Mouse (Mus musculus): ENCODE results near the gene Nodal. TPM values are rescaled to one million over a fixed set of nuclear protein-coding genes. Genes with fewer than 3 reads are reported as not detected.

Nodal gene
- polyA plus RNA-seq, 1 experiment from 2014 or later = 0.12 TPM

- WGBS = 56% methylated on average over 2 of the region's 2 CpGs
Observed at GRCm38 (mm10) chr10:61390148-61390547, 27.6 kb upstream of the Nodal start.

GRCm38 (mm10) chr10:61392584-61392983 is 25.2 kb upstream of the Nodal start:
- Histone ChIP-seq H3K36me3 (ENCODE audit: control insufficient read depth, insufficient read depth, low read length) (no peaks in the 10 kb centered on the region), H3K4me1 (ENCODE audit: control insufficient read depth, insufficient read depth, low read length) (no peaks in the 10 kb centered on the region), H3K27ac (ENCODE audit: low read depth, low read length) (no peak overlapping the region), H3K9ac (replicated peaks; ENCODE audit: low read depth, low read length) (no peak overlapping the region), H3K9me3 (ENCODE audit: control insufficient read depth, low read length) (no peaks in the 10 kb centered on the region), H3K4me3 (ENCODE audit: low read depth, low read length) (no peak overlapping the region), H3K4me2 (ENCODE audit: low read depth, low read length) (no peak overlapping the region), H3K27me3 (ENCODE audit: control insufficient read depth, insufficient read depth, low read length) (no peaks in the 10 kb centered on the region)
- 58% methylated on average over 4 of the region's 4 CpGs for WGBS
- no peak for ATAC-seq (ENCODE audit: low read depth)

More at GRCm38 (mm10) chr10:61390148-61390547, 27.6 kb upstream of the Nodal start:
- H3K27ac ChIP-seq (ENCODE audit: low read depth, low read length) = no peak overlapping the region
- H3K36me3 ChIP-seq (ENCODE audit: control insufficient read depth, insufficient read depth, low read length) = no peaks in the 10 kb centered on the region
- H3K27me3 ChIP-seq (ENCODE audit: control insufficient read depth, insufficient read depth, low read length) = no peaks in the 10 kb centered on the region
- H3K4me3 ChIP-seq (ENCODE audit: low read depth, low read length) = no peak overlapping the region
- ATAC-seq (ENCODE audit: low read depth) = no peak
- no peak overlapping the region for H3K4me2 ChIP-seq (ENCODE audit: low read depth, low read length)
- no peaks in the 10 kb centered on the region for H3K9me3 ChIP-seq (ENCODE audit: control insufficient read depth, low read length)
- H3K4me1 ChIP-seq (ENCODE audit: control insufficient read depth, insufficient read depth, low read length) = no peaks in the 10 kb centered on the region
- no peak overlapping the region for H3K9ac ChIP-seq (replicated peaks; ENCODE audit: low read depth, low read length)

- H3K4me2 ChIP-seq (ENCODE audit: low read depth, low read length) = no peak overlapping the region
- no peak for ATAC-seq (ENCODE audit: low read depth)
- H3K36me3 ChIP-seq (ENCODE audit: control insufficient read depth, insufficient read depth, low read length) = no peaks in the 10 kb centered on the region
- H3K27ac ChIP-seq (ENCODE audit: low read depth, low read length) = no peak overlapping the region
- 18% methylated on average over 9 of the region's 9 CpGs for WGBS
- no peak overlapping the region for H3K9ac ChIP-seq (replicated peaks; ENCODE audit: low read depth, low read length)
- no peaks in the 10 kb centered on the region for H3K4me1 ChIP-seq (ENCODE audit: control insufficient read depth, insufficient read depth, low read length)
- H3K27me3 ChIP-seq (ENCODE audit: control insufficient read depth, insufficient read depth, low read length) = no peaks in the 10 kb centered on the region
- H3K9me3 ChIP-seq (ENCODE audit: control insufficient read depth, low read length) = no peaks in the 10 kb centered on the region
- no peak overlapping the region for H3K4me3 ChIP-seq (ENCODE audit: low read depth, low read length)
Observed at GRCm38 (mm10) chr10:61394476-61395136, 23.2 kb upstream of the Nodal start.

- Histone ChIP-seq H3K36me3 (ENCODE audit: control insufficient read depth, insufficient read depth, low read length) (no peaks in the 10 kb centered on the region), H3K27me3 (ENCODE audit: control insufficient read depth, insufficient read depth, low read length) (no peaks in the 10 kb centered on the region), H3K4me2 (ENCODE audit: low read depth, low read length) (no peak overlapping the region), H3K4me1 (ENCODE audit: control insufficient read depth, insufficient read depth, low read length) (no peaks in the 10 kb centered on the region), H3K27ac (ENCODE audit: low read depth, low read length) (no peak overlapping the region), H3K9ac (replicated peaks; ENCODE audit: low read depth, low read length) (no peak overlapping the region), H3K4me3 (ENCODE audit: low read depth, low read length) (no peak overlapping the region), H3K9me3 (ENCODE audit: control insufficient read depth, low read length) (no peaks in the 10 kb centered on the region)
- ATAC-seq (ENCODE audit: low read depth) = no peak
- WGBS = 48% methylated on average over 3 of the region's 3 CpGs
Observed at GRCm38 (mm10) chr10:61398125-61398524, 19.6 kb upstream of the Nodal start.

- H3K9ac ChIP-seq (replicated peaks; ENCODE audit: low read depth, low read length) = no peak overlapping the region
- WGBS = 29% methylated on average over 13 of the region's 13 CpGs
- H3K4me1 ChIP-seq (ENCODE audit: control insufficient read depth, insufficient read depth, low read length) = no peaks in the 10 kb centered on the region
- no peaks in the 10 kb centered on the region for H3K27me3 ChIP-seq (ENCODE audit: control insufficient read depth, insufficient read depth, low read length)
- H3K36me3 ChIP-seq (ENCODE audit: control insufficient read depth, insufficient read depth, low read length) = no peaks in the 10 kb centered on the region
- H3K9me3 ChIP-seq (ENCODE audit: control insufficient read depth, low read length) = no peaks in the 10 kb centered on the region
- ATAC-seq (ENCODE audit: low read depth) = peak; percentile 73
- no peak overlapping the region for H3K4me3 ChIP-seq (ENCODE audit: low read depth, low read length)
- no peak overlapping the region for H3K27ac ChIP-seq (ENCODE audit: low read depth, low read length)
- no peak overlapping the region for H3K4me2 ChIP-seq (ENCODE audit: low read depth, low read length)
Observed at GRCm38 (mm10) chr10:61399156-61399734, 18.5 kb upstream of the Nodal start.

GRCm38 (mm10) chr10:61400407-61400806 is 17.4 kb upstream of the Nodal start:
- H3K27ac ChIP-seq (ENCODE audit: low read depth, low read length) = no peak overlapping the region
- ATAC-seq (ENCODE audit: low read depth) = no peak
- 93% methylated on average over 5 of the region's 5 CpGs for WGBS
- H3K36me3 ChIP-seq (ENCODE audit: control insufficient read depth, insufficient read depth, low read length) = no peaks in the 10 kb centered on the region
- no peak overlapping the region for H3K4me3 ChIP-seq (ENCODE audit: low read depth, low read length)
- H3K9ac ChIP-seq (replicated peaks; ENCODE audit: low read depth, low read length) = no peak overlapping the region
- no peak overlapping the region for H3K4me2 ChIP-seq (ENCODE audit: low read depth, low read length)
- H3K4me1 ChIP-seq (ENCODE audit: control insufficient read depth, insufficient read depth, low read length) = no peaks in the 10 kb centered on the region
- H3K9me3 ChIP-seq (ENCODE audit: control insufficient read depth, low read length) = no peaks in the 10 kb centered on the region
- no peaks in the 10 kb centered on the region for H3K27me3 ChIP-seq (ENCODE audit: control insufficient read depth, insufficient read depth, low read length)

GRCm38 (mm10) chr10:61402480-61402879 is 15.3 kb upstream of the Nodal start:
- no peak overlapping the region for H3K4me3 ChIP-seq (ENCODE audit: low read depth, low read length)
- no peaks in the 10 kb centered on the region for H3K36me3 ChIP-seq (ENCODE audit: control insufficient read depth, insufficient read depth, low read length)
- WGBS = 84% methylated on average over 5 of the region's 5 CpGs
- ATAC-seq (ENCODE audit: low read depth) = no peak
- H3K4me2 ChIP-seq (ENCODE audit: low read depth, low read length) = no peak overlapping the region
- 0 out of 2 replicates have a peak, but pooled peaks cover 2% of the 10 kb centered on the region for H3K27me3 ChIP-seq (ENCODE audit: control insufficient read depth, insufficient read depth, low read length)
- H3K9ac ChIP-seq (replicated peaks; ENCODE audit: low read depth, low read length) = no peak overlapping the region
- no peaks in the 10 kb centered on the region for H3K9me3 ChIP-seq (ENCODE audit: control insufficient read depth, low read length)
- H3K27ac ChIP-seq (ENCODE audit: low read depth, low read length) = no peak overlapping the region
- no peaks in the 10 kb centered on the region for H3K4me1 ChIP-seq (ENCODE audit: control insufficient read depth, insufficient read depth, low read length)

- Histone ChIP-seq H3K36me3 (ENCODE audit: control insufficient read depth, insufficient read depth, low read length) (no peaks in the 10 kb centered on the region), H3K27me3 (ENCODE audit: control insufficient read depth, insufficient read depth, low read length) (0 out of 2 replicates have a peak, but pooled peaks cover 2% of the 10 kb centered on the region), H3K27ac (ENCODE audit: low read depth, low read length) (no peak overlapping the region), H3K9me3 (ENCODE audit: control insufficient read depth, low read length) (no peaks in the 10 kb centered on the region), H3K4me1 (ENCODE audit: control insufficient read depth, insufficient read depth, low read length) (no peaks in the 10 kb centered on the region), H3K4me2 (ENCODE audit: low read depth, low read length) (no peak overlapping the region), H3K9ac (replicated peaks; ENCODE audit: low read depth, low read length) (no peak overlapping the region), H3K4me3 (ENCODE audit: low read depth, low read length) (no peak overlapping the region)
- WGBS = 91% methylated on average over 2 of the region's 2 CpGs
- ATAC-seq (ENCODE audit: low read depth) = no peak
Observed at GRCm38 (mm10) chr10:61402911-61403310, 14.9 kb upstream of the Nodal start.

GRCm38 (mm10) chr10:61405958-61406357 is 11.8 kb upstream of the Nodal start:
- ATAC-seq (ENCODE audit: low read depth) = no peak
- Histone ChIP-seq H3K4me3 (ENCODE audit: low read depth, low read length) (no peak overlapping the region), H3K36me3 (ENCODE audit: control insufficient read depth, insufficient read depth, low read length) (no peaks in the 10 kb centered on the region), H3K4me1 (ENCODE audit: control insufficient read depth, insufficient read depth, low read length) (no peaks in the 10 kb centered on the region), H3K27ac (ENCODE audit: low read depth, low read length) (no peak overlapping the region), H3K9me3 (ENCODE audit: control insufficient read depth, low read length) (no peaks in the 10 kb centered on the region), H3K9ac (replicated peaks; ENCODE audit: low read depth, low read length) (no peak overlapping the region), H3K27me3 (ENCODE audit: control insufficient read depth, insufficient read depth, low read length) (0 out of 2 replicates have a peak, but pooled peaks cover 2% of the 10 kb centered on the region), H3K4me2 (ENCODE audit: low read depth, low read length) (no peak overlapping the region)
- WGBS = 11% methylated on average over 10 of the region's 10 CpGs

Measured in neural tube, embryonic 14.5 days (tissue).